Mouse (Mus musculus): ENCODE results near the gene Cdc5l.

- TF ChIP-seq POLR2A (IDR thresholded peaks at IDR 0.05; ENCODE audit: borderline replicate concordance, low read depth, low read length) (no peak), CTCF (IDR thresholded peaks at IDR 0.05; ENCODE audit: low read depth, low read length) (no peak)
Observed at GRCm38 (mm10) chr17:45452271-45452670, 18.7 kb upstream of the Cdc5l start.
